Mouse (Mus musculus) liver, embryonic 14.5 days (tissue): ENCODE data around the gene Mmel1.

Experiments used
- CTCF ChIP-seq: IDR thresholded peaks from 2 replicates; pipeline ENCODE4 v1.5.1; 2016; ENCODE audit warnings: antibody characterized with exemption, low read depth, control low read depth
- EP300 ChIP-seq: IDR thresholded peaks from 2 replicates; pipeline ENCODE4 v1.6.1; 2016; ENCODE audit warnings: antibody characterized with exemption, low read depth

- TF ChIP-seq EP300 (no peak), CTCF (no peak)
Observed at GRCm38 (mm10) chr4:154827181-154827580, 42.2 kb upstream of the Mmel1 start.
